Mouse (Mus musculus) CH12.LX (cell line): ENCODE data around the gene A230050P20Rik. TPM values are rescaled to one million over a fixed set of nuclear protein-coding genes. Genes with fewer than 3 reads are reported as not detected.

Experiments used
- DNase-seq: peaks from one replicate; pipeline ENCODE4 v3.0.0-alpha.2; 2013; ENCODE audit errors: extremely low read depth
- H3K27ac ChIP-seq: 2 replicates; pipeline ENCODE4 v1.5.1; 2012; ENCODE audit warnings: low read depth, mild to moderate bottlenecking, control low read depth, moderate library complexity; ENCODE audit not compliant: insufficient read depth
- H3K27me3 ChIP-seq: replicated peaks from 2 replicates; pipeline ENCODE3; 2012; ENCODE audit warnings: inconsistent platforms
- H3K36me3 ChIP-seq, 2 experiments: replicated peaks in 1 of 2; 2 replicates each; pipeline versions ENCODE3 to v1.6.1; 2012; ENCODE audit warnings: inconsistent platforms in 1 of 2, low read length in 1 of 2, mild to moderate bottlenecking in 1 of 2, mixed read lengths in 1 of 2, moderate library complexity in 1 of 2; ENCODE audit not compliant: control insufficient read depth in 1 of 2, insufficient read depth in 1 of 2
- H3K4me1 ChIP-seq, 2 experiments: 2 replicates each; pipeline ENCODE4 v1.6.1; 2012; ENCODE audit warnings: inconsistent platforms in 1 of 2, moderate library complexity in 1 of 2; ENCODE audit not compliant: insufficient read depth in 2 of 2, control insufficient read depth in 1 of 2
- H3K4me2 ChIP-seq: 2 replicates; pipeline ENCODE4 v1.6.1; 2012; ENCODE audit warnings: low read depth, mild to moderate bottlenecking, control low read depth; ENCODE audit not compliant: poor library complexity, insufficient read depth, severe bottlenecking
- H3K4me3 ChIP-seq, 3 experiments: fragments of 150-350 bp in 1 of 3; sonication (generic) in 1 of 3; replicated peaks in 1 of 3; 2 replicates each; pipeline versions ENCODE3 to v1.5.1; 2011 to 2012; ENCODE audit warnings: low read depth in 2 of 3, low read length in 2 of 3, mild to moderate bottlenecking in 2 of 3, moderate library complexity in 2 of 3, control low read depth in 1 of 3, improper control_type of control experiment in 1 of 3, inconsistent platforms in 1 of 3, mixed read lengths in 1 of 3; ENCODE audit not compliant: poor library complexity in 1 of 3
- H3K79me2 ChIP-seq: replicated peaks from 2 replicates; pipeline ENCODE4 v1.6.1; 2012; ENCODE audit warnings: mild to moderate bottlenecking, moderate library complexity; ENCODE audit not compliant: control insufficient read depth, poor library complexity, insufficient read depth, severe bottlenecking; ENCODE audit errors: extremely low read depth
- H3K9ac ChIP-seq: 2 replicates; pipeline ENCODE4 v1.6.1; 2012; ENCODE audit warnings: low read depth, mild to moderate bottlenecking, control low read depth, moderate library complexity; ENCODE audit not compliant: insufficient read depth
- H3K9me3 ChIP-seq: replicated peaks from 2 replicates; pipeline ENCODE3; 2012; ENCODE audit warnings: low read length, inconsistent platforms, mixed read lengths
- BHLHE40 ChIP-seq: IDR thresholded peaks from 2 replicates; pipeline ENCODE4 v1.6.1; 2011; ENCODE audit warnings: mild to moderate bottlenecking, low read depth, low read length, improper control_type of control experiment
- CHD2 ChIP-seq: IDR thresholded peaks from 2 replicates; pipeline ENCODE4 v1.6.1; 2011; ENCODE audit warnings: low read length, improper control_type of control experiment
- CTCF ChIP-seq, 2 experiments: IDR thresholded peaks in 1 of 2; conservative IDR thresholded peaks in 1 of 2; 2 replicates each; pipeline ENCODE4 v1.5.1; 2011 to 2012; ENCODE audit warnings: low read depth in 2 of 2, low read length in 2 of 2, improper control_type of control experiment in 1 of 2, inconsistent platforms in 1 of 2, mild to moderate bottlenecking in 1 of 2, moderate library complexity in 1 of 2
- E2F4 ChIP-seq: IDR thresholded peaks from 2 replicates; pipeline ENCODE4 v1.6.1; 2011; ENCODE audit warnings: low read depth, low read length, improper control_type of control experiment; ENCODE audit not compliant: insufficient replicate concordance
- ELF1 ChIP-seq: IDR thresholded peaks from 2 replicates; pipeline ENCODE4 v1.6.1; 2014; ENCODE audit warnings: low read depth, mild to moderate bottlenecking, inconsistent platforms, low read length, improper control_type of control experiment
- EP300 ChIP-seq: IDR thresholded peaks from 2 replicates; pipeline ENCODE4 v1.6.1; 2011; ENCODE audit warnings: low read length, improper control_type of control experiment
- ETS1 ChIP-seq: conservative IDR thresholded peaks from 2 replicates; pipeline ENCODE4 v1.6.1; 2012; ENCODE audit warnings: low read depth, mild to moderate bottlenecking, inconsistent platforms, low read length, improper control_type of control experiment, moderate library complexity
- GABPA ChIP-seq: IDR thresholded peaks from 2 replicates; pipeline ENCODE4 v1.6.1; 2012; ENCODE audit warnings: low read depth, low read length, improper control_type of control experiment, inconsistent platforms; ENCODE audit not compliant: insufficient replicate concordance
- HCFC1 ChIP-seq: IDR thresholded peaks from 2 replicates; pipeline ENCODE4 v1.6.1; 2012; ENCODE audit warnings: low read depth, mild to moderate bottlenecking, inconsistent platforms, low read length, improper control_type of control experiment
- IRF4 ChIP-seq: IDR thresholded peaks from 2 replicates; pipeline ENCODE4 v1.6.1; 2014; ENCODE audit warnings: low read depth, mild to moderate bottlenecking, inconsistent platforms, low read length, improper control_type of control experiment
- JUN ChIP-seq: IDR thresholded peaks from 2 replicates; pipeline ENCODE4 v1.6.1; 2011; ENCODE audit warnings: low read depth, mild to moderate bottlenecking, low read length, improper control_type of control experiment, moderate library complexity; ENCODE audit not compliant: insufficient read depth
- JUND ChIP-seq: conservative IDR thresholded peaks from 2 replicates; pipeline ENCODE4 v1.6.1; 2011; ENCODE audit warnings: low read depth, low read length, improper control_type of control experiment
- KAT2A ChIP-seq: IDR thresholded peaks from 2 replicates; pipeline ENCODE4 v1.6.1; 2012; ENCODE audit warnings: low read length, improper control_type of control experiment, inconsistent platforms; ENCODE audit not compliant: insufficient replicate concordance
- MAFK ChIP-seq: IDR thresholded peaks from 2 replicates; pipeline ENCODE4 v1.6.1; 2011; ENCODE audit warnings: low read length, improper control_type of control experiment; ENCODE audit not compliant: insufficient replicate concordance
- MAX ChIP-seq: IDR thresholded peaks from 2 replicates; pipeline ENCODE4 v1.6.1; 2011; ENCODE audit warnings: low read length, improper control_type of control experiment
- MAZ ChIP-seq: IDR thresholded peaks from 2 replicates; pipeline ENCODE4 v1.6.1; 2012; ENCODE audit warnings: low read depth, mild to moderate bottlenecking, inconsistent platforms, low read length, improper control_type of control experiment, moderate library complexity
- MEF2A ChIP-seq: IDR thresholded peaks from 2 replicates; pipeline ENCODE4 v1.6.1; 2014; ENCODE audit warnings: low read depth, mild to moderate bottlenecking, inconsistent platforms, low read length, improper control_type of control experiment, borderline replicate concordance
- MXI1 ChIP-seq: IDR thresholded peaks from 2 replicates; pipeline ENCODE4 v1.6.1; 2011; ENCODE audit warnings: mild to moderate bottlenecking, low read depth, low read length, improper control_type of control experiment
- MYC ChIP-seq: IDR thresholded peaks from 2 replicates; pipeline ENCODE4 v1.6.1; 2011; ENCODE audit warnings: low read depth, mild to moderate bottlenecking, improper control_type of control experiment, low read length
- NELFE ChIP-seq: IDR thresholded peaks from 2 replicates; pipeline ENCODE4 v1.6.1; 2011; ENCODE audit warnings: low read depth, low read length, improper control_type of control experiment
- NRF1 ChIP-seq: IDR thresholded peaks from 2 replicates; pipeline ENCODE4 v1.6.1; 2014; ENCODE audit warnings: low read depth, mild to moderate bottlenecking, inconsistent platforms, low read length, improper control_type of control experiment, moderate library complexity
- POLR2A ChIP-seq: IDR thresholded peaks from 2 replicates; pipeline ENCODE4 v1.6.1; 2011; ENCODE audit warnings: low read depth, mild to moderate bottlenecking, improper control_type of control experiment, low read length
- POLR2AphosphoS2 ChIP-seq: IDR thresholded peaks from 2 replicates; pipeline ENCODE4 v1.6.1; 2011; ENCODE audit warnings: low read depth, low read length, improper control_type of control experiment
- RAD21 ChIP-seq: IDR thresholded peaks from 2 replicates; pipeline ENCODE4 v1.6.1; 2011; ENCODE audit warnings: low read depth, mild to moderate bottlenecking, low read length, improper control_type of control experiment, moderate library complexity
- RCOR1 ChIP-seq: conservative IDR thresholded peaks from 2 replicates; pipeline ENCODE4 v1.6.1; 2012; ENCODE audit warnings: low read depth, mild to moderate bottlenecking, inconsistent platforms, low read length, improper control_type of control experiment
- SIN3A ChIP-seq: IDR thresholded peaks from 2 replicates; pipeline ENCODE4 v1.6.1; 2012; ENCODE audit warnings: low read length, improper control_type of control experiment, inconsistent platforms
- TBP ChIP-seq: conservative IDR thresholded peaks from 2 replicates; pipeline ENCODE4 v1.6.1; 2011; ENCODE audit warnings: low read depth, low read length, improper control_type of control experiment
- TCF12 ChIP-seq: IDR thresholded peaks from 2 replicates; pipeline ENCODE4 v1.6.1; 2014; ENCODE audit warnings: low read depth, mild to moderate bottlenecking, inconsistent platforms, low read length, improper control_type of control experiment
- UBTF ChIP-seq: IDR thresholded peaks from 2 replicates; pipeline ENCODE4 v1.6.1; 2012; ENCODE audit warnings: low read depth, mild to moderate bottlenecking, inconsistent platforms, low read length, improper control_type of control experiment, moderate library complexity
- USF1 ChIP-seq: IDR thresholded peaks from 2 replicates; pipeline ENCODE4 v1.6.1; 2014; ENCODE audit warnings: low read depth, mild to moderate bottlenecking, inconsistent platforms, low read length, improper control_type of control experiment
- USF2 ChIP-seq: conservative IDR thresholded peaks from 2 replicates; pipeline ENCODE4 v1.6.1; 2011; ENCODE audit warnings: low read depth, low read length, improper control_type of control experiment
- ZKSCAN1 ChIP-seq: IDR thresholded peaks from 2 replicates; pipeline ENCODE4 v1.6.1; 2012; ENCODE audit warnings: low read depth, inconsistent platforms, low read length, improper control_type of control experiment, borderline replicate concordance
- ZMIZ1 ChIP-seq: IDR thresholded peaks from 2 replicates; pipeline ENCODE4 v1.6.1; 2012; ENCODE audit warnings: low read depth, mild to moderate bottlenecking, inconsistent platforms, low read length, improper control_type of control experiment
- dilution Hi-C: fragments of 300-500 bp; cut with MboI; formaldehyde crosslinking; loops from 2 replicates; pipeline ENCODE4 v1.14.3; 2020; ENCODE audit warnings: low sequenced_read_pairs; ENCODE audit not compliant: extremely low pct_unique_long_range_greater_than_20kb, extremely low pct_ligation_motif_present
- in situ Hi-C: fragments of 300-500 bp; cut with MboI; formaldehyde crosslinking; loops from 3 replicates; pipeline ENCODE4 v1.14.3; 2019; ENCODE audit warnings: low sequenced_read_pairs, low pct_ligation_motif_present, low pct_unique_long_range_greater_than_20kb, mixed read lengths
- polyA plus RNA-seq: library from polyadenylated mRNA; unstranded; fragments of >175 nt; gene quantifications from 2 replicates; pipeline ENCODE4 v1.2.1, GENCODE M21; 2012; ENCODE audit warnings: low read depth; ENCODE audit not compliant: insufficient read length
- total RNA-seq, 2 experiments: library from RNA; depleted of rRNA; stranded (reverse); fragments of 300-350 nt in 1 of 2; fragments of >200 nt in 1 of 2; gene quantifications; 2 replicates each; pipeline ENCODE4 v1.2.3; 2012 to 2014

Gene A230050P20Rik
- total and polyA plus RNA-seq, 3 experiments: 3.3 to 25.2 (median 11.0) TPM

DNA sequence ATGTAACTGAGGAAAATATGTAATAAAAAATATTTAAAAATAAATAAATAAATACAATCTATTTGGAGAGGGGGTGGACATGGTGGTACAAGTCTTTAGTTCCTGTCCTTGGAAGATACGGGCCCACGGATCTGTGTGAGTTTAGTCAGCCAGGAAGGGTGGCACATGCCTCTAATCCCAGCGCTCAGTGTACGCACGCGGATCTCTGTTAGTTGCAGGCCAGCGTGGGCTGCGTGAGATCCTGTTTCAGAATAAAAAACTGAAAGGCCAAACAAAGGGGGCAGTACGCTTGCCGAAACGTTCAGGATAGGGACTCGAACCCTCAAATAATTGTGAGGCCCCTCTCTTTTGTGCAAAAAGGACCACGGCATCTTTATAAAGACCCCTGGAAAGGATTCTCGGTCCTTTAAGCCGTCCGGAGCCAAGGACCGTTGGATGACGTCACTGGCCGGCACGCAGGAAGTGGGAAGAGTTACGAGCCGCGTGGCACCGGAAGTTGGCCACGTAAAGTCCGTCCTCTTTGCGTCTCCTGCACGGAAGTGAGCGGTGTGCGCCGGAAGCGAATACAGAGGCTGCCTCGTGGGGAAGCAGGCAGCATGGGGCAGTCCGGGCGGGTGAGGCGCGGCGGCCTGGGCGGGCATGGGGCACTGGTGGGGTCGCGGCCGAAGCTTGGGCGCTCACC is 19.4 kb downstream of the A230050P20Rik start, which contains the start of gene Ppan:
Gene Ppan, plus strand, starts transcription at position 472 of the 682 bp plus-strand sequence.
- peaks cover 35 to 36% of the 10 kb centered on the region in 2 experiments for H3K36me3 ChIP-seq
- H3K4me2 ChIP-seq: peak within 1 kb of the TSS; percentile 37
- dilution Hi-C loops (no loop called here), in situ Hi-C loops (loop anchor here (10.0 kb wide), 1 partner anchor 257 kb away; the partner anchor contains the start of gene Cdc37)
- DNase-seq: peak; percentile 97
- peak within 1 kb of the TSS; percentile 71 for H3K9ac ChIP-seq
- H3K9me3 ChIP-seq: peaks cover 5% of the 10 kb centered on the region
- H3K4me1 ChIP-seq: peaks cover 5 to 40% of the 10 kb centered on the region in 2 experiments
- peak within 1 kb of the TSS; percentile 63 to 84 (median 79) for H3K4me3 ChIP-seq
- peaks cover 24% of the 10 kb centered on the region for H3K79me2 ChIP-seq
- TF ChIP-seq ELF1: peak; percentile 97
- TF ChIP-seq E2F4: no peak
- peak; percentile 76; the same call in 1 of the 2 replicates for TF ChIP-seq JUN
- TF ChIP-seq BHLHE40: peak; percentile 65
- TF ChIP-seq POLR2AphosphoS2: peak; percentile 92
- peak; percentile 92 for TF ChIP-seq NELFE
- no peak for TF ChIP-seq EP300
- TF ChIP-seq RAD21: no peak
- no peak for TF ChIP-seq RCOR1
- no peak; the same call in 1 of the 2 replicates for TF ChIP-seq USF1
- peak; percentile 34; the same call in 1 of the 2 replicates for TF ChIP-seq GABPA
- peak; percentile 37 for TF ChIP-seq ETS1
- peak; percentile 88 for TF ChIP-seq KAT2A
- peak; percentile 90 for TF ChIP-seq ZMIZ1
- TF ChIP-seq TBP: peak; percentile 87
- peak; percentile 99 for TF ChIP-seq MXI1
- peak; percentile 90 for TF ChIP-seq SIN3A
- TF ChIP-seq TCF12: peak; percentile 90
- TF ChIP-seq MEF2A: no peak
- peak; percentile 95 for TF ChIP-seq MYC
- peak; percentile 97 for TF ChIP-seq MAX
- TF ChIP-seq HCFC1: peak; percentile 90
- peak; percentile 55; the same call in 1 of the 2 replicates for TF ChIP-seq UBTF
- TF ChIP-seq CHD2: peak; percentile 67
- TF ChIP-seq POLR2A: peak; percentile 93
- no peak for TF ChIP-seq ZKSCAN1
- TF ChIP-seq CTCF (conservative IDR thresholded peaks at IDR 0.05 in 1 of 2, IDR thresholded peaks at IDR 0.05 in 1 of 2; ENCODE audit: low read depth in 2 of 2, low read length in 2 of 2): no peak
- 0 out of 2 replicates have a peak, but pooled peaks have one; percentile 17 for TF ChIP-seq MAZ
- TF ChIP-seq IRF4: peak; percentile 69; the same call in 1 of the 2 replicates
- TF ChIP-seq NRF1: peak; percentile 53; the same call in 1 of the 2 replicates
- TF ChIP-seq MAFK: no peak
- TF ChIP-seq USF2: no peak
- TF ChIP-seq JUND: peak; percentile 86
- H3K27me3 ChIP-seq: no peaks in the 10 kb centered on the region
- peak within 1 kb of the TSS; percentile 65 for H3K27ac ChIP-seq
